ENCODE assay signal across 9 mouse cellular contexts in the genomic region with DNA sequence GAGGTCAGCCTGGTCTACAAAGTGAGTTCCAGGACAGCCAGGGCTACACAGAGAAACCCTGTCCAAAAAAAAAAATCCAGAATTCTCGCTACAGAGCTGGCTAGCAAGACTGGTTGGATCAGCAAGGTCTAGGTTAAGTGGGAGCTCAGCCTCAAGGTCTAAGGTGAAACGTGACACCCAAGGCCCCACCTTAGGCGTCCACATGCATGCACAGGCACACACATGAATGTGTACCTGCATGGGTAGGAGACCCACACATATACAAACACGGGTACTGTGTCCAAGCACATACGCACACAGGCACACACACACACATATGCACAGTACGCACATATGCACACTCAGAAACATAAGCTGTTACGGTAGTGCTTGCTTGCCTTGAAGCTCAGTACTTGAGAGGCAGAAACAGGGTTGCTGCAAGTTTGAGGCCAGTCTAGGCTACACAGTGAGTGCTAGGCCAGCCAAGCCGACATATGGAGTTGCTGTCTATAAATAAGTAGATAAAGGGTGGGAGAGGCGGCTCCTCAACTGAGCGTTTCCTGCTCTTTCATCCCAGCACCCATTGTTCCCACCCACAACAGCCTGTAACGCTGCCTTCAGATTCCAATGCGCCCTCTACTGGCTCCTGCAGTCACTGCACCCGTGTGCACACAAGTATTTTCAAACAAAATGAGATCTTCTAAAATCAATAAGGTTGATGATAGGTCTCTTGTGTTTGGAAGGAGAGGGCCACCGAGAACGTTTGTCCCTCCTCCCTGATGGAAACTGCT. TPM values are rescaled to one million over a fixed set of nuclear protein-coding genes. Genes with fewer than 3 reads are reported as not detected.
DNase-seq lines count a peak whose midpoint lies in the region; ATAC-seq and TF ChIP-seq lines count a peak whose summit lies in the region.
"Had no signal": no experiment of that assay in that cellular context is flagged by ENCODE, and none has a peak within 500 bp of the region (broad histone marks: within the 10 kb centered on the region; RNA-seq: fewer than 3 reads in every experiment).

No protein-coding gene starts in this region.

- H3K4me1 ChIP-seq in cerebellum, adult 2 months (ENCODE audit: control insufficient read depth, insufficient read depth, low read length), result peaks cover 9% of the 10 kb centered on the region; the same call in 1 of the 2 replicates
- peaks cover 5% of the 10 kb centered on the region for H3K4me1 ChIP-seq in lung, embryonic 14.5 days (ENCODE audit: insufficient read depth)
- H3K4me1 ChIP-seq in stomach, postnatal 0 days (replicated peaks; ENCODE audit: control insufficient read depth, insufficient read depth), result peaks cover 6% of the 10 kb centered on the region; the same call in 1 of the 2 replicates

- no peak for TF ChIP-seq EP300 in stomach, postnatal 0 days (optimal IDR thresholded peaks at IDR 0.05)

- 49% methylated on average over 15 of the region's 15 CpGs for WGBS in cerebellum, adult 2 months
- 39% methylated on average over 15 of the region's 15 CpGs for WGBS in lung, embryonic 14.5 days
- 48% methylated on average over 15 of the region's 15 CpGs for WGBS in stomach, postnatal 0 days

- peak in 1 of 2 experiments; percentile 41 for DNase-seq in cerebellum, adult 2 months
- DNase-seq in cerebellum, adult 11 months, result no peak
- DNase-seq in left cerebral cortex, postnatal 4 days, result peak; percentile 43
- DNase-seq in left cerebral cortex, adult 8-10 months (ENCODE audit: low spot score in 2 of 2), result no peak
- DNase-seq in brain, embryonic 14.5 days (ENCODE audit: low read depth), result peak; percentile 65
- DNase-seq in heart, postnatal 14 days, result peak; percentile 53 to 68
- DNase-seq in lung, embryonic 14.5 days, result peak; percentile 84
- peak; percentile 70 for DNase-seq in stomach, postnatal 0 days (ENCODE audit: low spot score)

- no peaks in the 10 kb centered on the region for H3K36me3 ChIP-seq in lung, embryonic 14.5 days (ENCODE audit: insufficient read depth)
- no peaks in the 10 kb centered on the region for H3K36me3 ChIP-seq in stomach, postnatal 0 days (ENCODE audit: control insufficient read depth, insufficient read depth, low read length)
- H3K36me3 ChIP-seq: limb, embryonic 13.5 days had no signal

- no peak overlapping the region for H3K27ac ChIP-seq in cerebellum, adult 2 months (ENCODE audit: insufficient read depth, low read length)
- H3K27ac ChIP-seq in lung, embryonic 14.5 days (ENCODE audit: low read depth), result no peak overlapping the region
- H3K27ac ChIP-seq in stomach, postnatal 0 days (replicated peaks), result no peak overlapping the region
- H3K27ac ChIP-seq: limb, embryonic 13.5 days had no signal

- no peaks in the 10 kb centered on the region for H3K9me3 ChIP-seq in lung, embryonic 14.5 days (ENCODE audit: low read depth, low read length)
- no peaks in the 10 kb centered on the region for H3K9me3 ChIP-seq in stomach, postnatal 0 days (ENCODE audit: control insufficient read depth, low read length)
- H3K9me3 ChIP-seq: limb, embryonic 13.5 days had no signal

- no peak overlapping the region for H3K4me2 ChIP-seq in lung, embryonic 14.5 days
- H3K4me2 ChIP-seq in stomach, postnatal 0 days (replicated peaks; ENCODE audit: low read depth), result no peak overlapping the region
- H3K4me2 ChIP-seq: limb, embryonic 13.5 days had no signal

- no peak for ATAC-seq in lung, embryonic 14.5 days (ENCODE audit: insufficient read depth)
- ATAC-seq in stomach, postnatal 0 days (ENCODE audit: low FRiP score, low TSS enrichment), result no peak

- H3K4me3 ChIP-seq in cerebellum, adult 2 months (replicated peaks; ENCODE audit: insufficient read depth, low read depth, low read length), result no peak overlapping the region
- no peak overlapping the region for H3K4me3 ChIP-seq in lung, embryonic 14.5 days (ENCODE audit: low read depth, low read length)
- no peak overlapping the region for H3K4me3 ChIP-seq in stomach, postnatal 0 days (ENCODE audit: low read depth, low read length)
- H3K4me3 ChIP-seq: limb, embryonic 13.5 days had no signal

- intact Hi-C loops in left cerebral cortex, postnatal 4 days (cut with DNase I), result loop anchor here (5.0 to 10.0 kb wide), 2 partner anchors 45 to 162 kb away; partner anchors contain the start of gene Mapk13
- intact Hi-C loops in heart, postnatal 14 days (cut with DNase I), result loop anchor here (1.0 to 5.0 kb wide), 5 partner anchors 22 to 236 kb away; partner anchors contain the start of gene Mapk14

- TF ChIP-seq POLR2A in cerebellum, adult 2 months (IDR thresholded peaks at IDR 0.05; ENCODE audit: borderline replicate concordance, insufficient read depth, low read length), result no peak
- no peak for TF ChIP-seq POLR2A in brain, embryonic 14.5 days (IDR thresholded peaks at IDR 0.05; ENCODE audit: borderline replicate concordance, extremely low read depth, insufficient read depth, insufficient read length, poor library complexity, severe bottlenecking)

- peak; percentile 71 for TF ChIP-seq CTCF in cerebellum, adult 2 months (IDR thresholded peaks at IDR 0.05; ENCODE audit: borderline replicate concordance, insufficient read depth, low read depth, low read length)
- TF ChIP-seq CTCF in brain, embryonic 14.5 days (IDR thresholded peaks at IDR 0.05; ENCODE audit: borderline replicate concordance, extremely low read depth, insufficient read depth, insufficient read length), result peak; percentile 74
- TF ChIP-seq CTCF in lung, embryonic 14.5 days (IDR thresholded peaks at IDR 0.05; ENCODE audit: low read depth), result peak; percentile 84
- TF ChIP-seq CTCF in stomach, postnatal 0 days (IDR thresholded peaks at IDR 0.05; ENCODE audit: low read depth), result peak; percentile 85

- H3K9ac ChIP-seq in lung, embryonic 14.5 days, result no peak overlapping the region
- no peak overlapping the region for H3K9ac ChIP-seq in stomach, postnatal 0 days (ENCODE audit: low read length)
- H3K9ac ChIP-seq: limb, embryonic 13.5 days had no signal

- H3K27me3 ChIP-seq in cerebellum, adult 2 months (ENCODE audit: control insufficient read depth, insufficient read depth, low read length), result no peaks in the 10 kb centered on the region
- H3K27me3 ChIP-seq in lung, embryonic 14.5 days (ENCODE audit: insufficient read depth, low read length), result no peaks in the 10 kb centered on the region
- no peaks in the 10 kb centered on the region for H3K27me3 ChIP-seq in stomach, postnatal 0 days (ENCODE audit: control insufficient read depth, insufficient read depth, low read length)
- H3K27me3 ChIP-seq: limb, embryonic 13.5 days had no signal

RNA-seq across cellular contexts. Expression of gene 4930539E08Rik, which starts 11.9 kb away (rescaled TPM):
- 0.36 and 0.74 TPM in 2 replicates for polyA plus RNA-seq in cerebellum, adult 2 months (2012; rRNA removed)
- 1 to 10 TPM; 3.0 to 6.7 TPM for total RNA-seq in left cerebral cortex, postnatal 4 days (2021)
- total RNA-seq in left cerebral cortex, adult 8-10 months (2022), result 10 to 100 TPM; 10.5 to 12.1 (median 10.8) TPM
- 0.69 and 0.98 TPM in 2 replicates for polyA plus RNA-seq in brain, embryonic 14.5 days (2012; rRNA removed)
- under 1 TPM; 0.07 TPM for total RNA-seq in heart, postnatal 14 days (2021)
- polyA plus RNA-seq in lung, embryonic 14.5 days (2014; fragmentation: Nextera tagmentation; extraction: Ambion mirVana), result 0.37 TPM in 1 of 2 replicates, not detected in the other
- polyA plus RNA-seq in stomach, postnatal 0 days (2015; fragmentation: Nextera tagmentation; extraction: Ambion mirVana), result 1.2 and 2.2 TPM in 2 replicates

RNA-seq across cellular contexts. Expression of gene Pxt1, which starts 16.6 kb away (rescaled TPM):
- not detected in 2 replicates for polyA plus RNA-seq in cerebellum, adult 2 months (2012; rRNA removed)
- not detected for total RNA-seq in left cerebral cortex, postnatal 4 days (2021)
- not detected for total RNA-seq in left cerebral cortex, adult 8-10 months (2022)
- not detected in 2 replicates for polyA plus RNA-seq in brain, embryonic 14.5 days (2012; rRNA removed)
- total RNA-seq in heart, postnatal 14 days (2021), result under 1 TPM; 0.36 to 0.44 TPM
- polyA plus RNA-seq in lung, embryonic 14.5 days (2014; fragmentation: Nextera tagmentation; extraction: Ambion mirVana), result 0.19 and 0.82 TPM in 2 replicates
- 0.18 TPM in 1 of 2 replicates, not detected in the other for polyA plus RNA-seq in stomach, postnatal 0 days (2015; fragmentation: Nextera tagmentation; extraction: Ambion mirVana)
- polyA plus RNA-seq: limb, embryonic 13.5 days had no signal

RNA-seq across cellular contexts. Expression of gene Kctd20, which starts 24.7 kb away (rescaled TPM):
- 43.7 and 45.8 TPM in 2 replicates for polyA plus RNA-seq in cerebellum, adult 2 months (2012; rRNA removed)
- total RNA-seq in left cerebral cortex, postnatal 4 days (2021), result 100 to 1,000 TPM in 1 of 2 experiments, 10 to 100 TPM in 1; 99.1 to 109 TPM
- 10 to 100 TPM; 57.5 to 72.8 (median 64.2) TPM for total RNA-seq in left cerebral cortex, adult 8-10 months (2022)
- 73.1 and 75.8 TPM in 2 replicates for polyA plus RNA-seq in brain, embryonic 14.5 days (2012; rRNA removed)
- 10 to 100 TPM; 59.5 to 62.6 TPM for total RNA-seq in heart, postnatal 14 days (2021)
- polyA plus RNA-seq in lung, embryonic 14.5 days (2014; fragmentation: Nextera tagmentation; extraction: Ambion mirVana), result 89.4 and 91.5 TPM in 2 replicates
- polyA plus RNA-seq in stomach, postnatal 0 days (2015; fragmentation: Nextera tagmentation; extraction: Ambion mirVana), result 37.6 and 38.3 TPM in 2 replicates

Comparison
In these comparisons a context has a peak if more than half of its experiments do, and no peak if none do; other contexts are left out.
1. DNase-seq: peak in left cerebral cortex, postnatal 4 days (single experiment), brain, embryonic 14.5 days (single experiment), heart, postnatal 14 days (2 of 2), lung, embryonic 14.5 days (single experiment) and stomach, postnatal 0 days (single experiment); none in cerebellum, adult 11 months (single experiment) and left cerebral cortex, adult 8-10 months (0 of 2).
2. Peak in every context shown above with its lines, with median percentiles within 50 percentile points of each other: CTCF ChIP-seq.